Comparison of ENCODE assay signal across 13 mouse cellular contexts in genomic region chr5:22171336-22171735, GRCm38 (mm10).
"Had no signal": no experiment of that assay in that cellular context is flagged by ENCODE, and none has a peak within 500 bp of the region (broad histone marks: within the 10 kb centered on the region; RNA-seq: fewer than 3 reads in every experiment).

No protein-coding gene starts in this region.

- DNase-seq: lung, adult 18-20 months; lung, embryonic 14.5 days; lung, postnatal 10 days; lung, postnatal 4 days; midbrain, embryonic 14.5 days; retina, postnatal 1 day; right cerebral cortex, adult 18-20 months; right cerebral cortex, postnatal 25 days; right cerebral cortex, postnatal 4 days; spleen, adult 18-20 months; thymus, adult 18-20 months; thymus, postnatal 14 days; thymus, postnatal 36 days had no signal
